Mouse (Mus musculus): ENCODE measurements around the gene Fahd1. TPM values are rescaled to one million over a fixed set of nuclear protein-coding genes. Genes with fewer than 3 reads are reported as not detected.
A peak's percentile ranks its signal among the peaks of the same experiment; 100 is the strongest.

Gene Fahd1
- polyA plus RNA-seq, 1 experiment from 2014 or later, result 33.9 TPM

- no peak overlapping the region for H3K4me3 ChIP-seq (ENCODE audit: low read depth, low read length)
- no peaks in the 10 kb centered on the region for H3K27me3 ChIP-seq (replicated peaks; ENCODE audit: control insufficient read depth, insufficient read depth, low read length)
- DNase-seq (ENCODE audit: low spot score) (no peak), ATAC-seq (replicated peaks; ENCODE audit: low FRiP score, low TSS enrichment, low read depth) (no peak)
- no peak overlapping the region for H3K9ac ChIP-seq (ENCODE audit: low read length)
- H3K36me3 ChIP-seq (ENCODE audit: control insufficient read depth, insufficient read depth, low read length), result peaks cover 47% of the 10 kb centered on the region
- no peaks in the 10 kb centered on the region for H3K4me1 ChIP-seq (replicated peaks; ENCODE audit: control insufficient read depth, insufficient read depth, low read length)
- no peaks in the 10 kb centered on the region for H3K9me3 ChIP-seq (ENCODE audit: control insufficient read depth, low read length)
- WGBS, result 92% methylated on average over 6 of the region's 6 CpGs
- H3K27ac ChIP-seq (ENCODE audit: low read depth), result no peak overlapping the region
- no peak overlapping the region for H3K4me2 ChIP-seq (ENCODE audit: low read length)
Measured at GRCm38 (mm10) chr17:24858967-24859366, 8.8 kb upstream of the Fahd1 start.

- Histone ChIP-seq H3K36me3 (ENCODE audit: control insufficient read depth, insufficient read depth, low read length) (peaks cover 51% of the 10 kb centered on the region), H3K4me2 (ENCODE audit: low read length) (no peak overlapping the region), H3K27ac (ENCODE audit: low read depth) (no peak overlapping the region), H3K4me1 (replicated peaks; ENCODE audit: control insufficient read depth, insufficient read depth, low read length) (no peaks in the 10 kb centered on the region), H3K27me3 (replicated peaks; ENCODE audit: control insufficient read depth, insufficient read depth, low read length) (no peaks in the 10 kb centered on the region), H3K9me3 (ENCODE audit: control insufficient read depth, low read length) (no peaks in the 10 kb centered on the region), H3K4me3 (ENCODE audit: low read depth, low read length) (no peak overlapping the region), H3K9ac (ENCODE audit: low read length) (no peak overlapping the region)
- WGBS, result 86% methylated on average over 8 of the region's 8 CpGs
- no peak for ATAC-seq (replicated peaks; ENCODE audit: low FRiP score, low TSS enrichment, low read depth)
- DNase-seq (ENCODE audit: low spot score), result no peak
Measured at GRCm38 (mm10) chr17:24857831-24858470, 7.8 kb upstream of the Fahd1 start.

GRCm38 (mm10) chr17:24856589-24856988 is 6.4 kb upstream of the Fahd1 start:
- no peaks in the 10 kb centered on the region for H3K4me1 ChIP-seq (replicated peaks; ENCODE audit: control insufficient read depth, insufficient read depth, low read length)
- no peaks in the 10 kb centered on the region for H3K9me3 ChIP-seq (ENCODE audit: control insufficient read depth, low read length)
- WGBS, result 87% methylated on average over 13 of the region's 13 CpGs
- H3K36me3 ChIP-seq (ENCODE audit: control insufficient read depth, insufficient read depth, low read length), result peaks cover 39% of the 10 kb centered on the region
- no peak for DNase-seq (ENCODE audit: low spot score)
- ATAC-seq (replicated peaks; ENCODE audit: low FRiP score, low TSS enrichment, low read depth), result no peak
- H3K9ac ChIP-seq (ENCODE audit: low read length), result no peak overlapping the region
- 0 out of 2 replicates have a peak, but pooled peaks cover under 1% of the 10 kb centered on the region for H3K27me3 ChIP-seq (replicated peaks; ENCODE audit: control insufficient read depth, insufficient read depth, low read length)
- H3K4me3 ChIP-seq (ENCODE audit: low read depth, low read length), result no peak overlapping the region
- H3K4me2 ChIP-seq (ENCODE audit: low read length), result no peak overlapping the region
- H3K27ac ChIP-seq (ENCODE audit: low read depth), result no peak overlapping the region

DNA sequence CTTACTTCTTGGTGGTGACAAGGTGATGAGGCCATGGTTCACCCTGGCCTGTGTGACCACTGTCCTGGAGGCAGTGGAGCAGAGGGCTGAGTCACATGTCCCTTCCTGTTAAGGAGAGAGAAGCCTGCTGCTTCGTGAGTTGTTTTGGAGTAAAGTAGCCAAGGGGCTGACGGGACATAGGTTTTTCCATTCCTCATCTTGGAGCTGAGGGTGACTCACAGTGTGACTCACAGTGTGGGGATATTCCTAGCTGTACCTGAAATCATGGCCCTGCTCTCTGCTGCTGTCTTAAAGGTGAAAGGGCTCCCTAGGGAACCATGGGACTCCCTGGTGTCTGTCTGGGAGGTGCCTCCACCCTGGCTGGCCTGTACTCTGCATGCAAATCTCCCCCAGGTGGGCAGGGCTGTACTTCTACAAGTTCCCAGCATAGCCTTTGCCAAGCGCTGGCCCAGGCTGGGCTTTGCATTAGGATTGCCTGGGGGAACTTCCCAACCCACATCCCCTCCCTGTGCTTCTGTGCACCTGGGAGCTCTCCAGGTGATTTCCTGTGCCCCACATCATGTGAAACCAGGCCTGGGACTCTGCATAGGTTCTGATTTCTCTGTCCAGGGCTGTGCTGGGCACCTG is 5.8 kb upstream of the Fahd1 start:
- WGBS, result 83% methylated on average over 3 of the region's 3 CpGs
- ATAC-seq (replicated peaks; ENCODE audit: low FRiP score, low TSS enrichment, low read depth) (no peak), DNase-seq (ENCODE audit: low spot score) (no peak)
- Histone ChIP-seq H3K9me3 (ENCODE audit: control insufficient read depth, low read length) (no peaks in the 10 kb centered on the region), H3K4me1 (replicated peaks; ENCODE audit: control insufficient read depth, insufficient read depth, low read length) (peaks cover 6% of the 10 kb centered on the region; the same call in 1 of the 2 replicates), H3K27me3 (replicated peaks; ENCODE audit: control insufficient read depth, insufficient read depth, low read length) (peaks cover 6% of the 10 kb centered on the region; the same call in 1 of the 2 replicates), H3K9ac (ENCODE audit: low read length) (no peak overlapping the region), H3K4me3 (ENCODE audit: low read depth, low read length) (no peak overlapping the region), H3K4me2 (ENCODE audit: low read length) (no peak overlapping the region), H3K36me3 (ENCODE audit: control insufficient read depth, insufficient read depth, low read length) (peaks cover 32% of the 10 kb centered on the region), H3K27ac (ENCODE audit: low read depth) (no peak overlapping the region)

DNA sequence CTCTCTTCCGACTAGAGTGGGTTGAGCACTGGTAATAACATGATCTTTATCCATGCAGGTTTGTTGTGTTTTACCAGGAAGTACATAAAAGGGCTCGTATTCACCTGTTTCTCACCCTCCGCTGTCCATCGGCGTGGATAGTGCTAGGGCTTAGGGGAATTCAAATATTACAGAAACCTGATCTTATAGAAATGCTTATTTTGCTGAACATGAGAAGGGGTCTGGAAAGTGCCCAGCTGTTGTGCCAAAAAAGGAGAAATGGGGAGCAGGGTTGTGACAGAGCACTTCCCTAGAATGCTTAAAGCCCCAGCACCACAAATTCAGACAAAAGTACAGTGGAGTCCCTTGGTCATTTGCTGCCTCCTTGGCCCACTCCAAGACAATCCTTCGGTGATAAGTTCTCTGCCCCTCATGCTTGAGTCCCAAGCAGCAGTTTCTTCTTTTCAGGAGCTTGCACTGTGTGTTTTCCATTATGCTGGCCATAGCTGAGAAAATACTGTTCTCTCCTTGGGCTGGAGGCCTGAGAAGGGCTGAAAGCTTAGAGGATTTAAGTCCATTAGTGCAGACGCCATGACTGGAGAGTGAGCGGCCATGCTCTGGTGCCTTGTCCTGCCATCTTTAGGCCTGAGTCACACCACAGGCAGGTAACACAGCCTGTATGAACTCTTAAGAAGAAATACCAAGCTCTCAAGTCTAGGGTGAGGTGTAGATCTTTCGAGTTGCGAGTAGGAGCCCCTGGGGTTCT is 1.4 kb upstream of the Fahd1 start:
- Histone ChIP-seq H3K27me3 (replicated peaks; ENCODE audit: control insufficient read depth, insufficient read depth, low read length) (peaks cover 6% of the 10 kb centered on the region; the same call in 1 of the 2 replicates), H3K27ac (ENCODE audit: low read depth) (no peak overlapping the region), H3K4me3 (ENCODE audit: low read depth, low read length) (peak overlapping the region; percentile 96; the same call in 1 of the 2 replicates), H3K4me1 (replicated peaks; ENCODE audit: control insufficient read depth, insufficient read depth, low read length) (peaks cover 12% of the 10 kb centered on the region), H3K4me2 (ENCODE audit: low read length) (peak overlapping the region; percentile 94), H3K9me3 (ENCODE audit: control insufficient read depth, low read length) (no peaks in the 10 kb centered on the region), H3K36me3 (ENCODE audit: control insufficient read depth, insufficient read depth, low read length) (peaks cover 21% of the 10 kb centered on the region), H3K9ac (ENCODE audit: low read length) (no peak overlapping the region)
- 81% methylated on average over 10 of the region's 10 CpGs for WGBS
- DNase-seq (ENCODE audit: low spot score) (no peak), ATAC-seq (replicated peaks; ENCODE audit: low FRiP score, low TSS enrichment, low read depth) (no peak)

GRCm38 (mm10) chr17:24850773-24851127 is 586 bp upstream of the Fahd1 start:
- WGBS, result under 1% methylated on average over 20 of the region's 20 CpGs
- H3K36me3 ChIP-seq (ENCODE audit: control insufficient read depth, insufficient read depth, low read length), result peaks cover 15% of the 10 kb centered on the region

DNA sequence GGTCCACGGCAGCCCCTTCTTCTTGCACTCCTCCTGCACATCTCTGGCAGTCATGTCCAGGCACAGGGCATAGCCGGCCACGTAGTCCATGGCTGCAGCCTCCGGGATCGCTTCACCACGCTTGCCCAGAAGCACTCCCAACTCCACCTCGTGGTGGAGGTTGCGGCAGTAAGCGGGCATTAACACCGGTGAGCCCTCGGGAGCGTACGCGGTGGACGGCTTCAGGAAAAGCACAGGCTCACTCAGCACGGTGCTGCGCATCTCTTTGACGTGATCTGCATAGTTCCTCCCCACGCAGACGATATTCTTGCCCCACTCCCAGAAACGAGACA is 465 bp downstream of the Fahd1 start:
- ATAC-seq (replicated peaks; ENCODE audit: low FRiP score, low TSS enrichment, low read depth) (no peak; the same call in 1 of the 2 replicates), DNase-seq (ENCODE audit: low spot score) (no peak)
- WGBS, result under 1% methylated on average over 21 of the region's 21 CpGs

More at GRCm38 (mm10) chr17:24850773-24851127, 586 bp upstream of the Fahd1 start:
- peak overlapping the region; percentile 71 for H3K9ac ChIP-seq (ENCODE audit: low read length)
- peak overlapping the region; percentile 94 for H3K4me2 ChIP-seq (ENCODE audit: low read length)
- ATAC-seq (replicated peaks; ENCODE audit: low FRiP score, low TSS enrichment, low read depth) (no peak), DNase-seq (ENCODE audit: low spot score) (no peak)
- peaks cover 12% of the 10 kb centered on the region for H3K4me1 ChIP-seq (replicated peaks; ENCODE audit: control insufficient read depth, insufficient read depth, low read length)
- peaks cover 6% of the 10 kb centered on the region; the same call in 1 of the 2 replicates for H3K27me3 ChIP-seq (replicated peaks; ENCODE audit: control insufficient read depth, insufficient read depth, low read length)
- H3K9me3 ChIP-seq (ENCODE audit: control insufficient read depth, low read length), result no peaks in the 10 kb centered on the region
- H3K4me3 ChIP-seq (ENCODE audit: low read depth, low read length), result peak overlapping the region; percentile 96
- H3K27ac ChIP-seq (ENCODE audit: low read depth), result no peak overlapping the region

DNA sequence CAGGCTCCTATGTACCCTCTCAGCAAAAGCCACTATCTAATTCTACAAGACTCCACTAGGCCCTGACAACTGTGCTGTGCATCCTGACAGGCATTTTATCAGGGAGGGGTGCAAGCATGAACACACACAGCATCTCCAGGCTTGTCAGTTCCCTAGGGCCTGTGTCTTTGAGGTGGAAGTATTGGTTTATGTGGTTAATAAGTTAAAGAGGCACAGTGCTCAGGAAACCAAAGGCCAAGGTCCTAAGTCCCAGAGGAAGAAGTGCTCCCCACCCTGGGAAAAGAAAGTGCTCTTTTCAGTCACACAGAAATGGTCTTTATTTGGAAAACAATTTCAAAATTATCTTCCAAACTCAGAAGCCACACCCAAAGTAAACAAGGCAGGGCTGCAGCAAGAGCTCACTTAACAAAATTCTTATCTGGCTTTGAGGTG is 1.5 kb downstream of the Fahd1 start:
- H3K9me3 ChIP-seq (ENCODE audit: control insufficient read depth, low read length), result no peaks in the 10 kb centered on the region
- peaks cover 12% of the 10 kb centered on the region for H3K4me1 ChIP-seq (replicated peaks; ENCODE audit: control insufficient read depth, insufficient read depth, low read length)
- no peak for DNase-seq (ENCODE audit: low spot score)
- H3K27me3 ChIP-seq (replicated peaks; ENCODE audit: control insufficient read depth, insufficient read depth, low read length), result peaks cover 6% of the 10 kb centered on the region; the same call in 1 of the 2 replicates
- ATAC-seq (replicated peaks; ENCODE audit: low FRiP score, low TSS enrichment, low read depth), result no peak
- H3K27ac ChIP-seq (ENCODE audit: low read depth), result no peak overlapping the region
- no peak overlapping the region for H3K9ac ChIP-seq (ENCODE audit: low read length)
- H3K4me2 ChIP-seq (ENCODE audit: low read length), result peak overlapping the region; percentile 91
- peak overlapping the region; percentile 96 for H3K4me3 ChIP-seq (ENCODE audit: low read depth, low read length)
- H3K36me3 ChIP-seq (ENCODE audit: control insufficient read depth, insufficient read depth, low read length), result peaks cover 5% of the 10 kb centered on the region; the same call in 1 of the 2 replicates

More for the DNA sequence above, 465 bp downstream of the Fahd1 start:
- Histone ChIP-seq H3K4me2 (ENCODE audit: low read length) (peak overlapping the region; percentile 91), H3K4me3 (ENCODE audit: low read depth, low read length) (peak overlapping the region; percentile 96), H3K36me3 (ENCODE audit: control insufficient read depth, insufficient read depth, low read length) (peaks cover 15% of the 10 kb centered on the region), H3K27ac (ENCODE audit: low read depth) (peak overlapping the region; percentile 91), H3K27me3 (replicated peaks; ENCODE audit: control insufficient read depth, insufficient read depth, low read length) (peaks cover 6% of the 10 kb centered on the region; the same call in 1 of the 2 replicates), H3K4me1 (replicated peaks; ENCODE audit: control insufficient read depth, insufficient read depth, low read length) (peaks cover 12% of the 10 kb centered on the region), H3K9me3 (ENCODE audit: control insufficient read depth, low read length) (no peaks in the 10 kb centered on the region), H3K9ac (ENCODE audit: low read length) (peak overlapping the region; percentile 71)
